Mouse (Mus musculus): ENCODE measurements around the gene Col25a1.

GRCm38 (mm10) chr3:130373145-130373544 is 241.8 kb downstream of the Col25a1 start:
- TF ChIP-seq CTCF (IDR thresholded peaks at IDR 0.05) (no peak), EP300 (IDR thresholded peaks at IDR 0.05) (no peak)

All from lung, postnatal 0 days (tissue).